Mouse (Mus musculus) mouse trophoblast stem cell (cell line): ENCODE results near the gene Unc80.

Experiments used
- in situ Hi-C, 2 experiments: fragments of 300-500 bp; cut with MseI, MboI; formaldehyde crosslinking; loops; 2 replicates in 1 of 2; 3 replicates in 1 of 2; pipeline ENCODE4 v1.15.1; 2025

Unc80 gene

DNA sequence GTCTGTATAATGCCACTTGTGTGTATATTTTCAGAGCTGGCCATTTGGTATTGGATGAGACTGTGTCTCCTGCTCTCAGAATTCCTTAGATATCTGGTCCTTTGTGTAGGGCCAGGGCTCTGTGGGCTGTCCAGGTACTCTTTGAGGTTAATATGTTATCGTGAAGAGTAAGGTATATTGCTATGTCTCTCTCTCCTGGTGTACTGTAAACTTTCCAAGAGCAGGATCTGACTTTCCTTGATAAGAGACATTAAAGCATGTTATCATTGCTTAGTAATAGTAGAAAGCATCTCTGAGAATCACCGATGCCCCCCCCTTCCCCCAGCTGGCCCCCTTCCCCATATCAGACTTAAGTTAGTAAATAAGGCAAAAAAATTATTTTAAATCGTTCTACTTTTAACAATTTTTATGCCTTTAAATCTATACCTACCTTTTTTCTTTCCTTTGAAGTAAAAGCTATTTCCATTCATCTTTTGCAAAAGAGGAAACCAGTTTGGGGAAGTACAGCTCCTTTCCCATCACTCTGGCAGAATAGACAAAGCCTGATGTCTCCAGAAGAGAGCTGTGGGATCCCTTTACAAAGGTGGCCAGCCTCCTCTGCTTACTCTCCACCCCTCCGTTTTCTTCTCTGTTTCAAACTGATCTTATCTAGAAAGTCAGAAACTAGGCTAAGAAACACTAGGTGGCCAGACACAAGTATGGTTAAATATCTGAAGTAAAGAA is 234.6 kb downstream of the Unc80 start:
- in situ Hi-C loops, result no loop called here

DNA sequence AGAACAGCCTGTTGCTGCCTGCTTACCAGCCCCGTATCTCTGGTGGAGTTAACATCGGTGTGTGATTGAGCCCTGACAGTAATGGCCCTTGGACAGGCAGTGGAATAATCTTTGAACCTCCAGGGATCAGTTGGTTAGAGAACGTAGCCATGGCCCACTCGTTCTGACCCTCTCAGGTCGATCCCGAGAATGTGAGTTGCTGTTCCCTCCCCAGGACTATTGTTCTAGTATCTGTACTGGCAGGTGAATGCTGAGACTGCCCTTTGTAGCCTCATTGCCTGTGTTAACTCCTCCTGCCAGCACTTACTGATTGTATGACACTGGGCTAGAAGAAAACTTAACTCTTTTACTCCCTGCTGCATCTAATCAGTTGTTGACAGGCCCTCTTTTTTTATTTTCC is 236.4 kb downstream of the Unc80 start:
- in situ Hi-C loops, result no loop called here

DNA sequence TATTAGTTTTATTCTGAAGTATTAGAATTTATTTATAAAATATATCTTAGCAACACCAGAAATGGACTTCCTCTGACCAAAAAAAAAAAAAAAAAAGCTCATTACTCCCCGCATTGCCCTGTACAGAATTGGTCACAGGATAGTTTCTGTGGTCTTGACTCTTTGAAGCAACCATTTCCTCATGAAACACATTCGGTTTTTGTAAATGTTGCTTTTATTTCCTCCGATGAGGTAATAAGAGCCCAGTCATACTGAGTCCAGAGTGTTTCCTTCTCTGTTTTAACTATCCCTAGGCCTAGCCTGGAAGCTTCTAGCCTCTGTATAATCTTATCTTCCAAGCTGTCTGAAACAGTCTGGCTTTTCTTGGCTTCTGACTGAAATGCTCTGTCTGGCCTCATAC is 244.7 kb downstream of the Unc80 start:
- in situ Hi-C loops, result no loop called here

DNA sequence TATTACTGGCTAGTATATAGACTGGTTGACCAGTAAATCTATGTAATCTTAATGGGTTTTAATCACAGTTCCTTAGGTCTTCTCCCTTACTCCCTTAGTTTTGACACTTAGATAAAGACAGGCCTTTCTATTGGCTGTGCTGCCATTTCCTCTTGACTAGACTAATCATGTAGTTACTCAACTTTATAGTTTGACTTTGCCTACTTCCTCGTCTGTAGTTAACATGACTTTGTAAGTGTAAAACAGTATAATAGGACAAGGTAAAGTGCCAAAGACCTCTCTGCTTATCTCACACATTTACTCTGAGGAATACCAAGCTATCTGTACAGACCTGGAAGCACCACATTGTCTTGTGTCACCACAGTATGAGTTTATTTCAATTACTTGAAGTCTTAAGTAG is 262.4 kb downstream of the Unc80 start:
- in situ Hi-C loops, result no loop called here
